Mouse (Mus musculus): ENCODE results near the gene Mpv17.

The Mpv17 gene

GRCm38 (mm10) chr5:31181183-31181770, 27.2 kb upstream of the Mpv17 start:
- peak; percentile 77 for DNase-seq

- DNase-seq: peak; percentile 99
Observed at GRCm38 (mm10) chr5:31179766-31180630, 25.9 kb upstream of the Mpv17 start, which contains the start of the genes Gm29609 and Gtf3c2. Gene Gm29609 (minus strand): TSS chr5:31179911. Gene Gtf3c2 (minus strand): TSS chr5:31180144.

- peak; percentile 95 for DNase-seq
Observed at GRCm38 (mm10) chr5:31179301-31179765, 25.3 kb upstream of the Mpv17 start.

GRCm38 (mm10) chr5:31168630-31169029, 14.6 kb upstream of the Mpv17 start:
- no peak for DNase-seq

GRCm38 (mm10) chr5:31164878-31165277, 10.8 kb upstream of the Mpv17 start:
- peak; percentile 52 for DNase-seq

GRCm38 (mm10) chr5:31162462-31162861, 8.4 kb upstream of the Mpv17 start:
- DNase-seq: no peak

- DNase-seq: peak; percentile 96
Observed at GRCm38 (mm10) chr5:31153516-31154151, 417 bp downstream of the Mpv17 start.

- peak; percentile 96 for DNase-seq
Observed at GRCm38 (mm10) chr5:31151746-31152145, 2.3 kb downstream of the Mpv17 start.

- peak; percentile 92 for DNase-seq
Observed at GRCm38 (mm10) chr5:31149781-31150180, 4.3 kb downstream of the Mpv17 start.

GRCm38 (mm10) chr5:31138968-31139425, 15.1 kb downstream of the Mpv17 start:
- peak; percentile 88 for DNase-seq

- DNase-seq: peak; percentile 91
Observed at GRCm38 (mm10) chr5:31138241-31138967, 15.6 kb downstream of the Mpv17 start, which contains the start of gene Ucn. Gene Ucn (minus strand): TSS chr5:31138829.

GRCm38 (mm10) chr5:31137658-31138057, 16.4 kb downstream of the Mpv17 start:
- DNase-seq: peak; percentile 61

GRCm38 (mm10) chr5:31136730-31137424, 17.2 kb downstream of the Mpv17 start:
- DNase-seq: peak; percentile 90

- no peak for DNase-seq
Observed at GRCm38 (mm10) chr5:31126050-31126449, 28.0 kb downstream of the Mpv17 start.

GRCm38 (mm10) chr5:31123481-31123880, 30.6 kb downstream of the Mpv17 start:
- no peak for DNase-seq

GRCm38 (mm10) chr5:31121111-31121510, 32.9 kb downstream of the Mpv17 start:
- peak; percentile 73 for DNase-seq

- DNase-seq: peak; percentile 91
Observed at GRCm38 (mm10) chr5:31116912-31117311, 37.1 kb downstream of the Mpv17 start.

GRCm38 (mm10) chr5:31116354-31116753, 37.7 kb downstream of the Mpv17 start, which contains the start of gene Trim54:
Gene Trim54 (plus strand): TSS chr5:31116712.
- DNase-seq: peak; percentile 98

- no peak for DNase-seq
Observed at GRCm38 (mm10) chr5:31110781-31111180, 43.3 kb downstream of the Mpv17 start.

GRCm38 (mm10) chr5:31108000-31108490, 46.0 kb downstream of the Mpv17 start, which contains the start of gene Slc30a3:
Gene Slc30a3 (minus strand): TSS chr5:31108237.
- peak; percentile 87 for DNase-seq

GRCm38 (mm10) chr5:31105814-31106335, 48.2 kb downstream of the Mpv17 start, which contains the start of gene Dnajc5g:
Gene Dnajc5g (plus strand): TSS chr5:31106285.
- peak; percentile 72 for DNase-seq

Measured in heart, adult 11 months (tissue).